Mouse (Mus musculus): ENCODE results near the gene 1700030J22Rik. TPM values are rescaled to one million over a fixed set of nuclear protein-coding genes. Genes with fewer than 3 reads are reported as not detected.

The 1700030J22Rik gene
- polyA plus RNA-seq, 1 experiment = 0.47 TPM

Other genes with a start within 250 kb of the 1700030J22Rik start
- 1.0 and 2.1 TPM in 2 replicates for gene Cdyl2, start 246.0 kb downstream of the 1700030J22Rik start, polyA plus RNA-seq (2012; rRNA removed)
- 10.1 and 11.3 TPM in 2 replicates for gene Cmc2, start 57.5 kb downstream of the 1700030J22Rik start, polyA plus RNA-seq (2012; rRNA removed)
- 2.2 and 2.8 TPM in 2 replicates for gene Cenpn, start 57.2 kb downstream of the 1700030J22Rik start, polyA plus RNA-seq (2012; rRNA removed)
- 11.2 and 13.4 TPM in 2 replicates for gene Atmin, start 35.6 kb downstream of the 1700030J22Rik start, polyA plus RNA-seq (2012; rRNA removed)
- 60.5 and 70.1 TPM in 2 replicates for gene Gcsh, start 14.6 kb upstream of the 1700030J22Rik start, polyA plus RNA-seq (2012; rRNA removed)
- gene Pkd1l2, start 103.5 kb upstream of the 1700030J22Rik start, polyA plus RNA-seq (2012; rRNA removed) = 0.07 and 0.09 TPM in 2 replicates
- gene Bco1, start 116.9 kb upstream of the 1700030J22Rik start, polyA plus RNA-seq (2012; rRNA removed) = 0.21 and 0.25 TPM in 2 replicates
- gene Gan, start 179.2 kb upstream of the 1700030J22Rik start, polyA plus RNA-seq (2012; rRNA removed) = 8.2 and 9.5 TPM in 2 replicates

All from urinary bladder, adult 2 months (tissue).